Mouse (Mus musculus) spleen, adult 2 months (tissue): ENCODE measurements around the gene Stn1.

Source experiments
- CTCF ChIP-seq: fragments of 200-500 bp; IDR thresholded peaks from 2 replicates; pipeline ENCODE4 v1.5.1; 2011; ENCODE audit warnings: mild to moderate bottlenecking, inconsistent platforms; ENCODE audit not compliant: insufficient read depth, insufficient read length, insufficient replicate concordance; ENCODE audit errors: extremely low read depth
- POLR2A ChIP-seq: fragments of 200-500 bp; IDR thresholded peaks from 2 replicates; pipeline ENCODE4 v1.6.1; 2011; ENCODE audit warnings: low read depth, low read length, inconsistent platforms

- TF ChIP-seq POLR2A (no peak), CTCF (no peak)
Observed at GRCm38 (mm10) chr19:47508191-47508590, 29.1 kb downstream of the Stn1 start.
